Mouse (Mus musculus) left cerebral cortex, adult 18-20 months (tissue): ENCODE data around the gene Ttf1. TPM values are rescaled to one million over a fixed set of nuclear protein-coding genes. Genes with fewer than 3 reads are reported as not detected.

Source experiments
- DNase-seq, 2 experiments: peaks; one replicate each; pipeline ENCODE4 v3.0.0; 2021 to 2022; ENCODE audit warnings: low spot score in 2 of 2, mixed read lengths in 1 of 2
- total RNA-seq, 2 experiments: library from RNA; stranded (reverse); gene quantifications; 2 replicates each; pipeline ENCODE4 v1.2.3; 2021

Gene Ttf1
- total RNA-seq, 2 experiments from 2014 or later = 11.2 to 12.7 TPM

DNA sequence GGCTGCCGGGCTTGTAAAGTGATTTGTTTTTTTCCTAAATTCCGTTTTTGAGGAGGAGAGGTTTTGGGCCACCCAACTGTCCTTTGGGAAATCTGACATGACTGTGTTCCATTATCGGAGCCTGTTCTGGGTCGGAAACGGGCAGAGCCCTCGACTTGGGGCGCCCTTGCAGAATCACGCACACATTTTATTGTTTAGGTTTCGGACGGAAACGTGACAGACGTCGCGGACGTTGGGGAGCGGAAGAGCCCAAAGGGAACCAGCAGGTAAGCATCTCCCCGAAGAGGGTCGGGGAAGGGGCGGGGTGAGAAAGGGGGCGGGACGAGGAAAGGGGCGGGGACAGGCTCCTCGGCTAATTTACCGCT is 64.5 kb downstream of the Ttf1 start:
- DNase-seq = no peak

DNA sequence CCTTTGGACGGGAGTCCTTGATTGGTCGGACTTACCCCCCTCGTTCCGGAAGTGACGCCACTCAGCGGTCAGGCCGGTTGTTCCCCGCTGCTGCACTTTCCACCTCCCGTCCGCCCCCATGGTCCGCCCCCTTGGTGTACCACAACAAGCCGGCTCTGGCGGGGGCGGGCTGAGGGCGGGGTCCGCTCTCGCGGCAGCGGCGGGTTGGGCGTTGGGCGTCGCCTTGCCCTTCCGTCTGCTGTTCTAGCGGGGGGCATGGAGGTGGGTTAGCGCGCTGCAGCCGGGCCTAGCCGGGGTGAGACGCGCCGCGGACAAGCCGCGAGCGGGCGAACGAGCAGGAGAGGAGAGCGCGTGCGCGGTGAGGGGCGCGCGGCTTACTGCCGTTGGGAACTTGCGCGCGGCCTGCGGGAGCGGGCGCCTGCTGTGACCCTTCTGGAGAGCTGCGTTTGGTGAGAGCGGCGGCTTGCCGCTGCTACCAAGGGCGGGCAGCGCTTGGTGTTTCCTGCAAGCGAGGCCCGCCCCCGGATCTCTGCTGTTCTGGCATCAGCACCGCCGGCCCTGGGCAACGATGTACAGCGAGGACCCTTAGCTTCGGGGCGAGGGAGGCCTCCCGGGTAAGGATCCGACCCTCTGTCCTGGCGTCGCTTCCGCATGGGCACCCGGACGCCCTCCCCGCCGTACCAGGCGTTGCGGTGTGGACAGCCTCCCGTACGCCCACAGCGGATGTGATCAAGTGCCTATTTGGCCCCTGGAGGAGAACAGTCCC is 65.1 kb downstream of the Ttf1 start:
- peak; percentile 98 for DNase-seq

DNA sequence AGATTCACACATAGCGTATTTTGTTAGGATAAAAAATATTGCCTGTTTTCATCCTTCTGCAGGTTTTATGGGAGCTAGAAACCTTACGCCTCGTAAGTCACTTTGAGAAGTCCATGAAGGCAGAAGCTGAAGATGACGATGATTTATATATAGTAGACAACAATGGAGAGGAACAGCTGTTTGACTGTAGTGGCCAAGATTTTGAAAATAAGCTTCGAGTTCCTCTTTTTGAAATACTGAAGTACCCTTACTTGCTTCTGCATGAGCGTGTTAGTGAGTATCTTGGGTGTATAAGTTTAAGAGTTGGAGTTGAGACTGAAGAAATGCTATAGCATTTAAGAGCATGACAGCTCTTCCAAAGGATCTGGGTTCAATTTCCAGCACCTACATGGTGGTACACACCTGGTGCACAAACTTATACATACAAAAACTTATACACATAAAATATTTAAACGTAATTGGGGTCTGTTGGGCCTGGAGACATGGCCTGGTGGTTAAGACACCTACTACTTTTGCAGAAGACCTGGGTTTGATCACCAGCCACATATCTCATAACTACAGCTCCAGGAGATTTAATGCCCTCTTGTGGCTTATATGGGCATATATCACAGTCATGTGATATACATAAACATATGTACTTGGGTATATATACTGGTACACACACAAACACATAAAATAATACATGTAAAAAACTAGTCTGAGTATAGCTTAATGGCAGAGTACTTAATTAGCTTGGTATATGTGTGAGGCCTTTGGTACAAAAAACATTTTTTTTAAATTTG is 70.2 kb downstream of the Ttf1 start:
- no peak for DNase-seq

DNA sequence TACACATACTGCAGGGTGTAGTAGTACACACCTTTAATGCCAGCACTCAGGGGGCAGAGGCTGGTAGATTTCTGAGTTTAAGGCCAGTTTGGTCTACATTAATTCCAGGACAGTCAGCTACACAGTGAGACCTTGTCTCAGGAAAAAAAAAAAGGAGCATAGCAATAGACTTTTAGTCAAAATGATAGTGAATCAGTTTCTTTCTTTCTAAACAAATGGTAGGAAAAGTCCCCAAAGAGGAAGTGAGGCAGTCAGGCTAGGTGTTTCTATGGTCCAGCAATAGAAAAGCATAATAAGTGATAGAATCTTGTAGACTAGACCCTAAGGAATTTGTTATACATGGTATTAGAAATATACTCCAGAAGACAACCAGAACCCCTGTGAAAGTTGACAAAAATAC is 75.1 kb downstream of the Ttf1 start:
- no peak for DNase-seq

Other genes with a start within 250 kb of the Ttf1 start
- 10 to 100 TPM; 32.4 to 36.1 TPM for gene Gtf3c4, start 219.9 kb upstream of the Ttf1 start, total RNA-seq
- gene Ddx31, start 219.9 kb upstream of the Ttf1 start, total RNA-seq = 1 to 10 TPM; 6.5 to 7.2 TPM
- not detected for gene Barhl1, start 143.6 kb upstream of the Ttf1 start, total RNA-seq
- not detected for gene Cfap77, start 5.2 kb upstream of the Ttf1 start, total RNA-seq
- 10 to 100 TPM; 46.9 to 51.0 TPM for gene Setx, start 63.9 kb downstream of the Ttf1 start, total RNA-seq
- 10 to 100 TPM; 77.9 to 80.7 TPM for gene Ntng2, start 192.7 kb downstream of the Ttf1 start, total RNA-seq